Mouse (Mus musculus) MEL (cell line): ENCODE results near the gene Slc8a1.

Experiments used
- BHLHE40 ChIP-seq: IDR thresholded peaks from 2 replicates; pipeline ENCODE4 v1.6.1; 2012; ENCODE audit warnings: low read depth, mild to moderate bottlenecking, inconsistent platforms, low read length, improper control_type of control experiment, borderline replicate concordance
- CHD2 ChIP-seq: IDR thresholded peaks from 2 replicates; pipeline ENCODE4 v1.6.1; 2011; ENCODE audit warnings: low read length, improper control_type of control experiment
- CTCF ChIP-seq, 3 experiments: IDR thresholded peaks in 2 of 3; conservative IDR thresholded peaks in 1 of 3; 2 replicates each; pipeline ENCODE4 v1.5.1; 2011 to 2012; ENCODE audit warnings: low read length in 3 of 3, low read depth in 2 of 3, mild to moderate bottlenecking in 2 of 3, improper control_type of control experiment in 1 of 3, inconsistent platforms in 1 of 3, mixed read lengths in 1 of 3, moderate library complexity in 1 of 3; ENCODE audit not compliant: control insufficient read depth in 1 of 3, insufficient read depth in 1 of 3, poor library complexity in 1 of 3, severe bottlenecking in 1 of 3
- EP300 ChIP-seq, 2 experiments: IDR thresholded peaks; 2 replicates each; pipeline ENCODE4 v1.6.1; 2011; ENCODE audit warnings: improper control_type of control experiment in 2 of 2, low read length in 2 of 2, low read depth in 1 of 2, mild to moderate bottlenecking in 1 of 2
- GATA1 ChIP-seq: IDR thresholded peaks from 2 replicates; pipeline ENCODE4 v1.6.1; 2011; ENCODE audit warnings: low read depth, low read length, improper control_type of control experiment
- MAFK ChIP-seq: IDR thresholded peaks from 2 replicates; pipeline ENCODE4 v1.6.1; 2011; ENCODE audit warnings: low read depth, mild to moderate bottlenecking, low read length, improper control_type of control experiment, borderline replicate concordance
- MAZ ChIP-seq: IDR thresholded peaks from 2 replicates; pipeline ENCODE4 v1.6.1; 2012; ENCODE audit warnings: low read depth, mild to moderate bottlenecking, inconsistent platforms, low read length, improper control_type of control experiment
- MYC ChIP-seq: IDR thresholded peaks from 2 replicates; pipeline ENCODE4 v1.6.1; 2011; ENCODE audit warnings: low read depth, mild to moderate bottlenecking, low read length, improper control_type of control experiment, moderate library complexity
- NELFE ChIP-seq: IDR thresholded peaks from 2 replicates; pipeline ENCODE4 v1.6.1; 2011; ENCODE audit warnings: low read depth, low read length, improper control_type of control experiment
- NRF1 ChIP-seq: IDR thresholded peaks from 2 replicates; pipeline ENCODE4 v1.6.1; 2014; ENCODE audit warnings: low read depth, mild to moderate bottlenecking, inconsistent platforms, low read length, improper control_type of control experiment, moderate library complexity; ENCODE audit not compliant: poor library complexity, insufficient read depth, severe bottlenecking
- TAL1 ChIP-seq: IDR thresholded peaks from 2 replicates; pipeline ENCODE4 v1.6.1; 2012; ENCODE audit warnings: mild to moderate bottlenecking, inconsistent platforms, low read length, moderate library complexity, mixed read lengths
- TCF12 ChIP-seq: IDR thresholded peaks from 2 replicates; pipeline ENCODE4 v1.6.1; 2014; ENCODE audit warnings: low read depth, mild to moderate bottlenecking, inconsistent platforms, low read length, improper control_type of control experiment, moderate library complexity
- USF1 ChIP-seq: IDR thresholded peaks from 2 replicates; pipeline ENCODE4 v1.6.1; 2014; ENCODE audit warnings: low read depth, mild to moderate bottlenecking, inconsistent platforms, low read length, improper control_type of control experiment, moderate library complexity
- ZC3H11A ChIP-seq: IDR thresholded peaks from 2 replicates; pipeline ENCODE4 v1.6.1; 2012; ENCODE audit warnings: low read depth, mild to moderate bottlenecking, inconsistent platforms, low read length, improper control_type of control experiment

- TF ChIP-seq MYC = no peak
- no peak for TF ChIP-seq USF1
- TF ChIP-seq CTCF (IDR thresholded peaks at IDR 0.05 in 2 of 3, conservative IDR thresholded peaks at IDR 0.05 in 1 of 3; ENCODE audit: control insufficient read depth in 1 of 3, insufficient read depth in 1 of 3, low read depth in 2 of 3, low read length in 3 of 3, poor library complexity in 1 of 3, severe bottlenecking in 1 of 3) = no peak
- TF ChIP-seq NRF1 = no peak
- no peak for TF ChIP-seq MAFK
- TF ChIP-seq TCF12 = no peak
- no peak for TF ChIP-seq CHD2
- no peak for TF ChIP-seq EP300 (IDR thresholded peaks at IDR 0.05; ENCODE audit: low read depth in 1 of 2, low read length in 2 of 2)
- TF ChIP-seq TAL1 = no peak
- TF ChIP-seq ZC3H11A = no peak
- no peak for TF ChIP-seq BHLHE40
- TF ChIP-seq GATA1 = no peak
- TF ChIP-seq NELFE = no peak
- TF ChIP-seq MAZ = no peak
Measured at GRCm38 (mm10) chr17:81397434-81397833, 340.7 kb downstream of the Slc8a1 start.
